Mouse (Mus musculus): ENCODE data around the gene D430041D05Rik. TPM values are rescaled to one million over a fixed set of nuclear protein-coding genes. Genes with fewer than 3 reads are reported as not detected.

D430041D05Rik gene
- 10 to 100 TPM; 70.9 to 78.2 TPM for total RNA-seq (2021)
- long read RNA-seq, full-length matches to known transcripts = 10 of 91 reads
- long read RNA-seq, partial matches to known transcripts = 44 of 91 reads
- long read RNA-seq, other reads (novel, unspliced or antisense) = 37 of 91 reads

- DNase-seq (ENCODE audit: low spot score in 2 of 2) = no peak
Observed at GRCm38 (mm10) chr2:104410963-104411545, at the start of gene D430041D05Rik. Gene D430041D05Rik, minus strand, starts transcription at chr2:104411013.

- DNase-seq (ENCODE audit: low spot score in 2 of 2) = no peak
Observed at GRCm38 (mm10) chr2:104460021-104460420, 49.2 kb upstream of the D430041D05Rik start.

- no peak for DNase-seq (ENCODE audit: low spot score in 2 of 2)
Observed at GRCm38 (mm10) chr2:104458569-104459332, 47.9 kb upstream of the D430041D05Rik start.

DNA sequence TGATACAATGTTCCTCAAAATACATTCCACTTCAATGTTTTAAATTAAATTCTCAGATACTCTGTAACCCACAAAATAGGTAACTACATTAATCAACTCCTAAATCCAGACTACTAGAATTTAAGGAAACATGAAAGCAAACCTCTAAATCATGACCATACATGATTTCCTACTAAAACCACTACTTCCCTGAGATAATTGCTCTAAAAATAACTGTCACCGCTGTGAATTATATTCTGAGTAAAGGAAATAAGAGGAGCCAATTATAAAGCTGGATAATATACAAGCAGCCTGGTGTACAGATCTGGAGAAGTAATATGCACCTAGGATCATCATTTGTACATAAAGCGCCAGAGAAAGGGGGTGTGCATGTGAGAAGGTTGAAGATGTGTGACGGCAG, 46.3 kb upstream of the D430041D05Rik start:
- DNase-seq (ENCODE audit: low spot score in 2 of 2) = no peak

DNA sequence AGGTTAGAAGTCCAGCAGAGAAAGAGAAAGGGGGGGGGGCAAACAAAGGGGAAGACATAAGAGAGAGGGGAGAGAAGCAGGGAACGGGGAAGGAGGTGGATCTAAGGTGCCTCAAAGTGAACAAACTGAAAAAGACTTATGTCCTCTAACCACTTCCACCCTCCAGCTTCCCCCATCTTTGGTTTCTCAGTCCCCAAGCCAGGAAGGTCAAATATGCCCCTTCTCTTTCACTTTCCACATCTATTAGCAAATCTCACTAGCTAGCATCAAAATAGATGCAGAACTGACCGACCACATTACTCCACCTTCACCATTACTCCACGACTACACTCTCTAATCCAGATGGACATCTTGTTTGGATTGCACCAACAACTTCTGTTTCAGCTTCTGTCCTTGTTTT, 39.9 kb upstream of the D430041D05Rik start:
- no peak for DNase-seq (ENCODE audit: low spot score in 2 of 2)

DNA sequence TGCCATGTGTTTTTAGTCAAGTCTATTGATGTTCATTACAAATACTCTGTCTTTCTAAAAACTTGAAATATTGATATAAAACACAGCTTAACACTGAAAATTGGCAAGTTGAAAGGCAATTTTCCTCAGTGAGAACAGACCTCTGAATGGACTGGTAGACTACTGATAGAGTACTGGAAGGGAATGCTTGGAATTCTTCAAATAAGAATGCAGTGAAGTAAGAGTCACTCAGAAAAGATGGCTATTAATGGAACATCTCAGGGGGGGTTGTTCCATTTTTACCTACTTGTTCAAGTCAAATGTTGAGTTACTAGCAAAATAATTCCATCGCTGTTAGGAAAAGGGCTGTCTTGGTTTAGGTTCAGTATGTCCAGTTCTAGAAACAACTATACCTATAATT, 38.4 kb upstream of the D430041D05Rik start:
- no peak for DNase-seq (ENCODE audit: low spot score in 2 of 2)

DNA sequence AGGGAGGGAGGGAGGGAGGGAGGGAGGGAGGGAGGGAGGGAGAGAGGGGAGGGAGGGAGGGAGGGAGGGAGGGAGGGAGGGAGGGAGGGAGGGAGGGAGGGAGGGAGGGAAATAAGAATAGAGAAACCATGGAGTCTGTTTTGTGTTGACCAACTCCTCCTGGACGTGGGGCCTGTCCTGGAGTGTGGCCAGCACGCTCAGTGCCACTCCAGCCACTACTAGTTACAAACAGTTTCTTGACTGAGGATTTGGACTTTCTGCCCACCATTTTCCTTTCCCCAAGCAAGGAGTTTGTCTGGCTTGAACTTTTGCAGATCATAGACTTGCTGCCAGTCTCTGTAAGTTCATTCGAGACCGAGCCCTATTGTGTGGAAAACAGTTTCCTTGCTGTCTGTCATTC, 37.4 kb upstream of the D430041D05Rik start:
- no peak for DNase-seq (ENCODE audit: low spot score in 2 of 2)

DNA sequence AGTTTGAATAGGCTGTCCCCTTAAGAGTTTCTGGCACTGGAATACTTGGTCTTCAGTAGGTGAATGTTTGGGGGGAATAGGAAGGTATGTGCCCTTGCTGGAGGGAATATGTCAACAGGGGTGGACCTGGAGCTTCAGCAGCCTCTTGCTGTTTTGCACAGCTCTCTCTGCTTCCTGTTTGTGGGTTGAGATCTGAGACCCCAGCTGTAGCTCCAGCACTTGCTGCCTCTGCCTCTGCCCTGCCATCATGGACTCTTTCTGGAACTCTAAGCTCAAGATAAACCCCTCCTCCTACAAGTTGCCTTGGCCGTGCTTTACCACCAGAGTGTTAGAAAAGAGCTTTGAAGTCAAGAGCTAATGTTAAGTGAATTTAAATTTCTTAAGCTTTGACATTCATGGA, 35.2 kb upstream of the D430041D05Rik start:
- DNase-seq (ENCODE audit: low spot score in 2 of 2) = no peak

GRCm38 (mm10) chr2:104444776-104445175, 34.0 kb upstream of the D430041D05Rik start:
- peak; percentile 37 to 82 for DNase-seq (ENCODE audit: low spot score in 2 of 2)

- DNase-seq (ENCODE audit: low spot score in 2 of 2) = no peak
Observed at GRCm38 (mm10) chr2:104442341-104442740, 31.5 kb upstream of the D430041D05Rik start.

DNA sequence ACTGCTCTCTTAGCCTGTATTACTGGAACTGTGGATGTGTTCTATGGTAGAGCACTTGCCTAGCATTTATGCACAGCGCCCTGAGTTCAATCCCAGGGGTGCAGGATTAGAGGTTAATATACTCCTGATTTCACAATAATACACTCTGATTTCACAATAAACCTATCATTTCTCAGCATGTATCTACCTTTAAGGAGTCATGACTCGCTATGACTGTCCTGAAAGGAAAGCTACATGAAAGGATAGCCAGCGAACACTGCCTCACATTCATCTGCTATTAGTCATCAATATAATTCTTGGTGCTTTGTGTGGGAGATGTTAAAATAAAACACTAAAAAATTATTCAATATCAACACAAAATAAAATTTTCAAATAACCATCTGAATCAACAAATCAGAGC, 25.4 kb upstream of the D430041D05Rik start:
- no peak for DNase-seq (ENCODE audit: low spot score in 2 of 2)

DNA sequence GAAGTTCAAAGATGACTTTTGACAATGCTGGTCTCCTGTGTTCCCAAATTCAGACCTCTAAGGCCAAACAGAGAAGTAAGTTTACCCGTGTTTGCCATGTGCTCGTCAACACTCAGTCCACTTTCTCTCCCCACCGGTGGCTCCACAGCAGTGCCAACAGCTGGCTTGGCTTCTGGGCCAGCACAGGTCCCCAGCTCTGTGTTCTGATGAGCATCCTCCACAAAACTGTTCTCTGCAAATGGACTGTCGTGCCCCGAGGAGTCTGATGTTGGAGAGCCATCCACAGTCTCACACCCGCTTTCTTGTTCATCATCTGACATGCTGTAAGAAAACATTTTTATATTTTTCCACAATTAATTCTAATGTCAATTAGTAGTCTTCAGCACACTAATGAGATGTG, 20.3 kb upstream of the D430041D05Rik start:
- DNase-seq (ENCODE audit: low spot score in 2 of 2) = no peak

DNA sequence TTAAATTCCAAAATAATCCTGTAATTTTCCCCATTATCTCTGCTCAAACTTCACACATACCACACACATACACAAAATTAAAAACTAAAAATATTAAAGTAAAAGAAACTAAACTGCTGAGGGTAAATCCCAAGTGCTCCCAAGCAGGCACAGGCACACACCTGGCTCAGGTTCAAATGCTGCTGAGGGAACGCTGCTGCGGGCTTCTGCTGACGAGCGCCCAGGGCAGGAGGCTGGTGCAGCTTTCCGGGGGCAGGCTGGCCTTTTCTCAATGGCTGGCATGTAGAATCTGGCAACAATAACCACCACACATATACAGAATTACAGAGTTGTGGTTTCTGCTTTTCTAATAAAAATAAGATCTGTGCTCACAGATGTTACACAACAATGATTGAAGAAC, 19.8 kb upstream of the D430041D05Rik start:
- DNase-seq (ENCODE audit: low spot score in 2 of 2) = peak in 1 of 2 experiments; percentile 18

DNA sequence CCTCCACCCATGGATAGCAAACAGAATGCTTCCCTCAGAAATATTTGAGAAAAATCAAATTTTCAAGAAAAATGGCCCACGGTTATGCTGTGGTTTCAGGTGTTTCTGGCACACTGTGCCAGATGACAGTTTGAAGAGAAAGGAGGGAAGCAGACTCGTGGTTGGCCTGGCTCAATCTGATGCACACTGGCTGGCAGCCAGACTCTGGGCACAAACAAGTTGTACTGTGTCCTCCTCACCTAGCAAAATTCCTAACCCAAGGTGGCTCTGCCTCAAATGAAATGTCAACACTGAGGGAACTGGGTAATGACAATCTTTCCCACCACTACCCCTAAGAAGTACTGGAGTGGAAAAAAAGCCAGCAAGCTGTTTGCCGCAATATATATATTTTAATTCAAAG, 15.3 kb upstream of the D430041D05Rik start:
- DNase-seq (ENCODE audit: low spot score in 2 of 2) = no peak

GRCm38 (mm10) chr2:104422230-104422629, 11.4 kb upstream of the D430041D05Rik start:
- DNase-seq (ENCODE audit: low spot score in 2 of 2) = peak in 1 of 2 experiments; percentile 39

DNA sequence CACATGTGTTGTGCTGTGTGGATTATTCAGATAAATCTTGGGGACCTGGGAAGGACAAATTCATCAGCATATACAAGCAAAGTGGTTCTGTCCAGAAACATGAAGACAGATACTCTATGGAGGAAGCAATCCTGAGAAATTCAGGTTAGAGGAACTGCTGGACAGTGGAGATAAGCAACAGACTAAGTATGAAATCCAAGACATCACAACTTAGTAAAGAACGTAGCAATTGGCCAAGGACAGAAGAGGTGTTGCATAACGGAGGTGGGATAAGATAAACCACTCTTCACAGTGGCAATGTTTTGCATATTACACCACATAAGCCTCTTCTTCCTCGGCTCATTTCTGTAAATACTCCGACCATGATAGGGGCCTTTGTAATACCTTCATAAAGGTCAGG, 10.0 kb upstream of the D430041D05Rik start:
- no peak for DNase-seq (ENCODE audit: low spot score in 2 of 2)

DNA sequence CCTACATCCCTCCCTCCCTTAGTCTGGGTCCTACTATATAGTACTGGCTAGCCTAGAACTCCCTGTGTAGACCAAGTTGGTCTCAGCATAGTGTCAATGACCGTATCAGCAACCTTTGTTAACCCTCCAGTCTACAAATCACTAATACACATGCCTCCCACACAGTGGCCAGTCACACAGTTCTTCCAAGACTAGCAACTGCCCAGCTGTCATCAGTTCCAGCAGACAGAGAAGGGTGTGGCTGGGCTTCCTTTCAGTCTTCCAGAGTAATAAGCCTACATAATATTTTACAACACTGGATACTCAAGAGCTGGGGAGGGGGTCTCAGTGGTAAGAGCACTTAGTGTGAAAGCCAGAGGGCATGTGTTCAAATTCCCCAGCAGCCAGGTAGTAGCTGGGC, 9.2 kb upstream of the D430041D05Rik start:
- no peak for DNase-seq (ENCODE audit: low spot score in 2 of 2)

DNA sequence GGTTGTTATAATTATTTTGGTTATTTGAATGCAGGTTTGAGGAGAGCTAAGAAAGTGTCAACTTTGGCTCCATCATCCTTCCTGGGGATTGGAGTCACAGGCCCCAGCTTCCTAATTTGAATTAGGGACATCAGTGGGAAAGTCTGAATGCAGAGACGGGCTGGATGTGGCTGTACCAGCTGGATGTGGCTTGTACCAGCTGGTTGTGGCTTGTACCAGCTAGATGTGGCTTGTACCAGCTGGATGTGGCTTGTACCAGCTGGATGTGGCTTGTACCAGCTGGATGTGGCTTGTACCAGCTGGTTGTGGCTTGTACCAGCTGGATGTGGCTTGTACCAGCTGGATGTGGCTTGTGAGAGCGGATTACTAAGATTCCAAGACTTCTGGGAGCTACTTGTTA, 8.6 kb upstream of the D430041D05Rik start:
- no peak for DNase-seq (ENCODE audit: low spot score in 2 of 2)

DNA sequence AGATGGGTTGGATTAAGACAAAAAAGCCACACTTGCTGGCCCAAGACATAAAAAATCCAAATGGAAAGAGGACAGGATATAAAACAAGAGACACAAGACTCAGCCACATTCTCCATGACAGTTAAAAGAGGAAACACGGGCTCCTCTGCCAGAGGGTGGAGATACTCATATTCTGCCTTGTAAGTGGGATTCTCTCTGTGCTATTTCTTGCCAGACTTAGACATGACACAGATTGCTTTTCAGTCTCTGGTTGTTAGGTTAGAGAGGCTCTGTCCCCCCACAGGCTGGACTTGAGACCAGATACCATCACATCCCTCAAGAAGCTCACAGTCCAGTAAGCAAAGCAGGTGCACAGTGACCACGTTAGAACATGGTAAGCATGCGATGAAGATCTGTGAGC, 2.2 kb upstream of the D430041D05Rik start:
- no peak for DNase-seq (ENCODE audit: low spot score in 2 of 2)

- no peak for DNase-seq (ENCODE audit: low spot score in 2 of 2)
Observed at GRCm38 (mm10) chr2:104412496-104412895, 1.7 kb upstream of the D430041D05Rik start.

DNA sequence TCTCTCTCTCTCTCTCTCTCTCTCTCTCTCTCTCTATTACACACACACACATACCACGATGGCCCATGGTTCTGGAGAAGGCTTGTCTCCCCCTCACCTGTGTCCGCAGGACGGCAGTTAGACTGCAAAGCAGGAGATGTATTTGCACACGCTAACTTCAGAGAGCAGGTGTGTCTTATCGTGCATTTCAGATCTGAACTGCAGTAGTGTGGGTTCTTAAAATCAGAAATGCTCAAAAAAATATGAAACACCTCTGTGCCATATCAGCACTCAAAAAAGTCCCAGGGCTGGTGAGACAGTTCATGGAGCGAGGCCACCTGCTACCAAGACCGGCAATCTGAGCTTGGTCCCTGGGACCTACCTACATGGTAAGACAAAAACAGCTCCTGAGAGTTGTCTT, 993 bp upstream of the D430041D05Rik start:
- DNase-seq (ENCODE audit: low spot score in 2 of 2) = no peak
